Mouse (Mus musculus) midbrain, embryonic 15.5 days (tissue): ENCODE data around the gene Bcat1. TPM values are rescaled to one million over a fixed set of nuclear protein-coding genes. Genes with fewer than 3 reads are reported as not detected.

Source experiments
- ATAC-seq: fragments of 200-750 bp; cut with Nextera tagmentation; replicated peaks from 2 replicates; pipeline ENCODE4 v1.8.0; 2017; ENCODE audit warnings: moderate TSS enrichment
- H3K27ac ChIP-seq: fragments of 300-500 bp; sonication (generic); 2 replicates; pipeline ENCODE4 v1.5.1; 2015; ENCODE audit warnings: mild to moderate bottlenecking, inconsistent platforms
- H3K27me3 ChIP-seq: fragments of 300-500 bp; sonication (generic); replicated peaks from 2 replicates; pipeline ENCODE4 v1.6.1; 2015; ENCODE audit warnings: inconsistent platforms
- H3K36me3 ChIP-seq: fragments of 300-500 bp; sonication (generic); replicated peaks from 2 replicates; pipeline ENCODE4 v1.6.1; 2015; ENCODE audit warnings: inconsistent platforms
- H3K4me1 ChIP-seq: fragments of 300-500 bp; sonication (generic); 2 replicates; pipeline ENCODE4 v1.6.1; 2015; ENCODE audit warnings: inconsistent platforms
- H3K4me2 ChIP-seq: fragments of 300-500 bp; sonication (generic); 2 replicates; pipeline ENCODE4 v1.6.1; 2015; ENCODE audit warnings: inconsistent platforms, mild to moderate bottlenecking, moderate library complexity
- H3K4me3 ChIP-seq: fragments of 300-500 bp; sonication (generic); 2 replicates; pipeline ENCODE4 v1.5.1; 2015; ENCODE audit warnings: mild to moderate bottlenecking, inconsistent platforms
- H3K9ac ChIP-seq: fragments of 300-500 bp; sonication (generic); 2 replicates; pipeline ENCODE4 v1.6.1; 2015; ENCODE audit warnings: mild to moderate bottlenecking, inconsistent platforms
- H3K9me3 ChIP-seq: fragments of 300-500 bp; sonication (generic); 2 replicates; pipeline ENCODE4 v1.6.1; 2016; ENCODE audit warnings: inconsistent platforms
- whole genome bisulfite sequencing: fragments of 180-500 bp; shearing (Covaris S2); methylation state at CpG from one replicate; pipeline ENCODE4 v1.1.7; 2015; ENCODE audit warnings: mixed read lengths; 5-methylcytosine and 5-hydroxymethylcytosine counted together
- polyA plus RNA-seq: library from polyadenylated mRNA; unstranded; fragments of >200 nt; fragmentation: Nextera tagmentation; extraction: Ambion mirVana; gene quantifications from 2 replicates; pipeline ENCODE4 v1.2.1, GENCODE M21; 2015

Bcat1 gene
- polyA plus RNA-seq, 1 experiment from 2014 or later: 107 TPM

DNA sequence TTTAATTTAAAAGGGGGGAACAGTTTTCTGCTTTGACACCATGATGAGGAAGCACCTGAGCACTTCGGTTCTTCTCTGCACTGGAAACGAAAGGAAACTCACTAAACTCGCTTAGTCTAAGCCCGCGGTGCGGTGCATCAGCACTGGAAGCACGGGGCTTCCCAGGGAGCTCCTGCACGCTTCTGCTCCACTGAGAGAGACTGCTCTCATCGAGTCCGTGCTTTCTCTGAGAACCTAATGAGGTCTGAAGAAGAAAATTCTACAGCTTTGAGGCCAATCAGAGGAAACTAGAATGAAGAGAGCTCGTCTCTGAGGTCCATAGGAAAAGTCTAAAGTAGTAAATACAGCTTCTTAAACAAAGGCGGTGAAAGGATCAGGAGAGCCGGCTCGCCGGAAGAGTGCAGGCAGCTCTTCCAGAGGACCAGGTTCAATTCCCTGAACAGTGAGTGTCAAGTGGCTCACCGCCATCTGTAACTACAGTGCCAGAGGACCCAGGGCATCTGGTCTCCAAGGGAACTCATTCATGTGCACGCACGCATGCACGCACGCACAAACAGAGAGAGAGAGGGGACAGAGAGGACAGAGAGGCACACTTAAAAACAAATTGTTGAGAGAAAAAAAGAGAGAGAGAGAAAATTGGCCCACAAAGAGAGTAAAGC is 30.9 kb downstream of the Bcat1 start:
- WGBS: 52% methylated on average over 20 of the region's 20 CpGs
- no peaks in the 10 kb centered on the region for H3K9me3 ChIP-seq
- ATAC-seq: no peak
- no peaks in the 10 kb centered on the region for H3K36me3 ChIP-seq
- H3K9ac ChIP-seq: no peak overlapping the region
- H3K27ac ChIP-seq: peak overlapping the region; percentile 48
- H3K4me3 ChIP-seq: peak overlapping the region; percentile 78
- H3K27me3 ChIP-seq: no peaks in the 10 kb centered on the region
- H3K4me1 ChIP-seq: peaks cover 56% of the 10 kb centered on the region
- peak overlapping the region; percentile 94 for H3K4me2 ChIP-seq

DNA sequence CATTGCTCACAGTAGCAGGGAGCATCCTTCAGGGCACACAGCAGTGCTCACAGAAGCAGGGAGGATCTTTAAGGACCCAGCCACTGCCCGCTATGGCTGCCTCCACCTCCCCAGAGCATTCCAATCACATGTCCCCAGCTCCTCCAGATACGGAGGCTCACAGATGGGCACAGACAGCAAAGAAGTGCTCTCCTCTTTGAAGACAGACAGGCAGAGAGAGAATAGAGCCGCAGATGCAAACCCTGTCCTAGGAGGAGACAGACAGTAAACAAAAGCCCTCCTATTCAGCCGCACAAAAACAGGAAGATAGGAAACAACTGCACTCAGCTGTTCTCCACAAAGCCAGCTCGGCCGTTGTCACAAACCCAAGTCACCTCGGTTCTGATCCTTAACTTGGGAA is 35.3 kb downstream of the Bcat1 start:
- Histone ChIP-seq H3K4me2 (peak overlapping the region; percentile 13; the same call in 1 of the 2 replicates), H3K4me1 (peaks cover 35% of the 10 kb centered on the region), H3K9ac (no peak overlapping the region), H3K9me3 (no peaks in the 10 kb centered on the region), H3K36me3 (no peaks in the 10 kb centered on the region), H3K4me3 (no peak overlapping the region), H3K27me3 (no peaks in the 10 kb centered on the region), H3K27ac (no peak overlapping the region)
- WGBS: 23% methylated on average over 7 of the region's 7 CpGs
- no peak for ATAC-seq

DNA sequence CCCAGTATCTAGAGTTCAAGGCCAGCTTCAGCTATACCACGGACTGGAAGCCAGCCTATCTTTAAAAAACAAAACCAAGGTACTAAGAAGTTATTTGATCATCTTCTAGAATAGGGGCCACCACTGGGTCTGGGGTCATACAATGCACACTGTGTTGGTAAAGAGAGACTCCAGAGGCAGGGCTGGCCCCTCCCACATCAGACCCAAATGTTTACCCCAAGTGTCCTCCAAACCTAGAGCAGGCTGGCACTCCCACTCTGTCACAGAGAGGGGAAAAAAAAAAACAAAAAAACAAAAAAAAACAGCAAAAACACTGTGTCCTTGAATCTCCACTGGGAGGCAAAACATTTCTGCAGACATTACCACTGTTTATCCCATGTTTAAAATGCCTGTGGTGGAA is 38.4 kb downstream of the Bcat1 start:
- 90% methylated on average over 1 of the region's 1 CpGs for WGBS
- Histone ChIP-seq H3K4me2 (no peak overlapping the region), H3K4me1 (peaks cover 21% of the 10 kb centered on the region), H3K4me3 (no peak overlapping the region), H3K27me3 (no peaks in the 10 kb centered on the region), H3K9ac (no peak overlapping the region), H3K27ac (no peak overlapping the region), H3K36me3 (no peaks in the 10 kb centered on the region), H3K9me3 (no peaks in the 10 kb centered on the region)
- no peak for ATAC-seq

DNA sequence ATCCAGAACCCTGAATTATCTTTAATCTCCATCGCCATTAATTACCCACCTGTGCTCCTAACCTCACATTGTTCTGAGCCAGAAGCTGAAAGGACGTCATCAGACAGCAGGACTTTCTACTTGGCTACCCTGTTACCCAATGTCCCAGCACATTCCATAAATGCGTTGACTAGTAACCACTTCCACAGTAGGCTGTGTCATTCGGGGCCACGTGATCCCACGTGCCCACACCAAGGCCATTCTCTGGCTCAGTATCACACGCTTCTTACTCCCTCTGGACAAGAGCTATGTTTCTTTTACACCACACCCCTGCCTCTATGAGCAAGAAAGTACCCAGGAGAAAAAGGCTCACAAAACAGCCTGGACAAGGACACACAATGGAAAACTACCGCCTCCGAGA is 40.6 kb downstream of the Bcat1 start:
- Histone ChIP-seq H3K4me1 (peaks cover under 1% of the 10 kb centered on the region; the same call in 1 of the 2 replicates), H3K9me3 (no peaks in the 10 kb centered on the region), H3K27ac (no peak overlapping the region), H3K27me3 (no peaks in the 10 kb centered on the region), H3K36me3 (0 out of 2 replicates have a peak, but pooled peaks cover 3% of the 10 kb centered on the region), H3K9ac (no peak overlapping the region), H3K4me3 (no peak overlapping the region), H3K4me2 (no peak overlapping the region)
- ATAC-seq: no peak
- WGBS: 92% methylated on average over 9 of the region's 9 CpGs

DNA sequence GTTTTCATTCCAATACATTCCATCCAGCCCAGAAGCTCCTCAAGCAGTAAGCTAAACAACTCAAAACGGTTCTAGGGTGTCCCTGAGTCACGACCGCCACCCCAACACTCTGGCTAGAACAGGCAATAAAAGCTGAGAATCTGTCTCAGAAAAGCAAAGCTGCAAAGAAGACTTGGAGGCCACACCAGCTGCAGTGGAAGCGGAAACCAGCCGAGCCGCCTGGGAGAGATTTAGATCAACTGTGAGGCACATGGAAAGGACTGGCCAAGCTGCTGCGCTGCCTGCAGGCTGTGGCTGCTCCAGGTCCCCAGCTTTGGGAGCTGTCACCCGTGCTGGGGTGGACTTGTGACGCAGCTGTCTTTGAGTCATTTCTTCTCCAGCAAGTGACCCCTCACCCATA is 45.4 kb downstream of the Bcat1 start:
- Histone ChIP-seq H3K27me3 (no peaks in the 10 kb centered on the region), H3K9ac (no peak overlapping the region), H3K4me3 (no peak overlapping the region), H3K36me3 (peaks cover 14% of the 10 kb centered on the region), H3K9me3 (no peaks in the 10 kb centered on the region), H3K4me2 (no peak overlapping the region), H3K27ac (no peak overlapping the region), H3K4me1 (no peaks in the 10 kb centered on the region)
- no peak for ATAC-seq
- 90% methylated on average over 9 of the region's 9 CpGs for WGBS

DNA sequence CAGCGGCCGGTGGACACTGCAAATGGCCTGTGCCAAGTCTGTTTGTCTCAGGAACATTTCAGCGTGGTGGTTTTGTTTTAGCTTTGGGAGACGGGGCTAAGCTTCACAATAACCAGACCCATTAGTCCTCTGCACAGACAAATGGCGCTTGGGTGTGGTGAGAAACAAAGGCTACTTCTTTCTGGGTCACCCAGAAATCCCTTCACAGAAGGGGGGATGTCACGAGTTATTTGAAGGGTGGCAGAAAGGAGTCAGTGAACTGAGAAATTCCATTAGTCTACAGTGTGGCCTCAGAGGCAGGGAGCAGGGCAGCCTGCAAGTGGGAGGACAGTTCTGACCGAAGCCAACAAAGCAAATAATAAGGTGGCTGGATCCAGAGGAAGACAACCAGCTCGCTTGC is 52.0 kb downstream of the Bcat1 start:
- no peak for ATAC-seq
- peaks cover 18% of the 10 kb centered on the region for H3K36me3 ChIP-seq
- H3K4me1 ChIP-seq: 0 out of 2 replicates have a peak, but pooled peaks cover 4% of the 10 kb centered on the region
- H3K9me3 ChIP-seq: no peaks in the 10 kb centered on the region
- H3K27me3 ChIP-seq: no peaks in the 10 kb centered on the region
- H3K27ac ChIP-seq: no peak overlapping the region
- H3K9ac ChIP-seq: no peak overlapping the region
- no peak overlapping the region for H3K4me2 ChIP-seq
- WGBS: 32% methylated on average over 8 of the region's 8 CpGs
- no peak overlapping the region for H3K4me3 ChIP-seq

DNA sequence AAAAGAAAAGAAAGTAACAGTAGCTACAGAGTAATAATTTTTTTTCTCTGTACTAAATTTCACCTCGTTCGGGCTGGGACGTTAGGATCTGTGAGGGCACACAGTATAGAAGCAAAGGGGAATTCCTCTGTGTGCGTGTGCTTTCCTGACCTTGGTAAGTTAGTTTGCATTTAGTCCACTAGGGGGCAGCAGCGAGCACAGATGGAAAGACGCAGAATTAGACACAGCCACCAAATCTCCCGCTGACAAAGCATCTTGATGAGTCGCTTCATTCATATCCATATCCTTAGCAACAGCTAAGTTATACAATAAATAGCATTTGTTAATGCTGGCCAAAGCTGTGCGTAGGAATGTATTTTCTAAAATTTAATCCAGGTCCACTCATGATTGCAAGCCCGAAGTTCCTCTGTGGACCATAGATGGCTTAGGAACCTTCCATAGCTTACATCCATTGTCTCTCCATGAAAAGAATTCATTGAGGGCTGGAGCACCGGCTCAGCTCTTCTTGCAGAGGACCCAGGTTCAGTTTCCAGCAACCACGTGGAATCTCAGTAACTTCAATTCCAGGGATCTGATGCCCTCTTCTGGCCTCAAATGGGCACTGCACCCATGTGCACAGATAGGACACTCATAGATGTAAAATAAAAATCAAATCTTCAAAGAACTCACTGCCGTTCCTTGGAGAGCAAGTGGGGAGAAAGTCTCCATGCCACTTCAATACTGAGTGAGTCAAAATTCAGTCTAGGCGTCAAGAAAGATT is 52.8 kb downstream of the Bcat1 start:
- no peak overlapping the region for H3K4me3 ChIP-seq
- 0 out of 2 replicates have a peak, but pooled peaks cover 4% of the 10 kb centered on the region for H3K4me1 ChIP-seq
- H3K27ac ChIP-seq: no peak overlapping the region
- no peaks in the 10 kb centered on the region for H3K9me3 ChIP-seq
- no peak overlapping the region for H3K4me2 ChIP-seq
- no peak overlapping the region for H3K9ac ChIP-seq
- peaks cover 16% of the 10 kb centered on the region for H3K36me3 ChIP-seq
- WGBS: 77% methylated on average over 14 of the region's 14 CpGs
- H3K27me3 ChIP-seq: no peaks in the 10 kb centered on the region
- no peak for ATAC-seq

DNA sequence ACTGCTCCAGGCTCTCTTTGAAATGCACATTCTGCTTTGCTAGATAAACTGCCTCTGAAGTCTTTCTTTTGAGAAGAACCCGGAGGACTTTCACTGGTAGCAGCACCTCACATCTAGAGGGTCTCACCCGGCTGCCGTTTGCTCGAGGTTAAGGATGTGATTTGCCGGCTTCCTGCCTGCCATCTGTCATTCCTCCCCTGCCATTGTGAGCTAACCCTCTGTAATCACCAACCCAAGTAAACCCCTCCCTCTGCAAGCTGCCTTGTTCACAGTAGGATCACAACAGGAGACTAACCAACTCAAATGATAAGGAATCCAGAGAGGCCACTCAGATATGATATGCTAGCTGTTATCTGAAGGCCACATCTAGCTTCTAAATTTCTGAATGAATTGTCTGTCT is 53.6 kb downstream of the Bcat1 start:
- Histone ChIP-seq H3K9ac (no peak overlapping the region), H3K36me3 (peaks cover 16% of the 10 kb centered on the region), H3K4me1 (0 out of 2 replicates have a peak, but pooled peaks cover 4% of the 10 kb centered on the region), H3K4me2 (no peak overlapping the region), H3K27ac (no peak overlapping the region), H3K27me3 (no peaks in the 10 kb centered on the region), H3K4me3 (no peak overlapping the region), H3K9me3 (no peaks in the 10 kb centered on the region)
- ATAC-seq: no peak
- WGBS: 40% methylated on average over 5 of the region's 5 CpGs

DNA sequence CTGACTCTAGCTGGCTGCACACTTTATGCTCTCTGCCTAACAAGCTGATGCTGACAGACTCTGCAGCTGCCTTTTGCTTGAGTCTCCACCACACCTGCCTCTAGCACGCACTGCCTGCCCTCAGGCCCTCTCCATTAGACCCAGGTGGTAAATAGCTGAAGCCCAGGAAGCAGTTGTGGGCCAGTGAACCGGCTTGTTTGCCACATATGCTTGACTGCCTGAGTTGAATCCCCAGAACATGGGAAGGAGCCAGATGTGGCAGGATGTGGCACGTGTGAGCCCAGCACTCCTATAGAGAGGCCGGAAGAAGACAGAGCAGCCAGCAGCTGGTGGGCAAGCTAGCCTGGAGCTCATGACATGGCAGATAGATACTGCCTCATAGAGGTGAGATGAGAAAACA is 55.4 kb downstream of the Bcat1 start:
- 0 out of 2 replicates have a peak, but pooled peaks have one; percentile 18 for ATAC-seq
- no peaks in the 10 kb centered on the region for H3K9me3 ChIP-seq
- 84% methylated on average over 4 of the region's 4 CpGs for WGBS
- no peak overlapping the region for H3K4me3 ChIP-seq
- H3K27me3 ChIP-seq: no peaks in the 10 kb centered on the region
- H3K4me1 ChIP-seq: 0 out of 2 replicates have a peak, but pooled peaks cover 4% of the 10 kb centered on the region
- H3K4me2 ChIP-seq: no peak overlapping the region
- H3K9ac ChIP-seq: no peak overlapping the region
- peaks cover 16% of the 10 kb centered on the region for H3K36me3 ChIP-seq
- H3K27ac ChIP-seq: no peak overlapping the region

DNA sequence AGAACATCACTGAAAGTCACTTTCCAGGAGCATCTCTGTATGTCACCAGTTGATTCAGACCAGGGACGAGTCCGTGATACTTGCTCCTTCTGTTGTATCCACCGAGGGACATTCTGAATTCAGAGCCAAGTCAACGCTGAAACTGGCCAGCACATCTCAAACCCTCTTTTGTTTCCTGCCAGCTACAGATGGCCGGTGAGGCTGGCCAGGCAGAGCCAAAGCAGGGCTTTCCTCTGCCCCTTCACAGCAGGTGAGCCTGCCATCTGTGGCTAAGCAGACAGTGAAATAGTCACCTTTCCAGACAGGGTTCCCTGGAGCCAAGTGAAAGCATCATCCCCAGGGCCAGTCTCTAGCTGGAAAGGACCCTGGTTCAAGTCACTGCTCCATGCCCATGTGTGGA is 57.7 kb downstream of the Bcat1 start:
- H3K4me2 ChIP-seq: no peak overlapping the region
- peaks cover 19% of the 10 kb centered on the region for H3K36me3 ChIP-seq
- no peak overlapping the region for H3K27ac ChIP-seq
- WGBS: 79% methylated on average over 5 of the region's 5 CpGs
- no peak for ATAC-seq
- no peak overlapping the region for H3K4me3 ChIP-seq
- H3K9ac ChIP-seq: no peak overlapping the region
- H3K27me3 ChIP-seq: no peaks in the 10 kb centered on the region
- no peaks in the 10 kb centered on the region for H3K9me3 ChIP-seq
- 0 out of 2 replicates have a peak, but pooled peaks cover 4% of the 10 kb centered on the region for H3K4me1 ChIP-seq

DNA sequence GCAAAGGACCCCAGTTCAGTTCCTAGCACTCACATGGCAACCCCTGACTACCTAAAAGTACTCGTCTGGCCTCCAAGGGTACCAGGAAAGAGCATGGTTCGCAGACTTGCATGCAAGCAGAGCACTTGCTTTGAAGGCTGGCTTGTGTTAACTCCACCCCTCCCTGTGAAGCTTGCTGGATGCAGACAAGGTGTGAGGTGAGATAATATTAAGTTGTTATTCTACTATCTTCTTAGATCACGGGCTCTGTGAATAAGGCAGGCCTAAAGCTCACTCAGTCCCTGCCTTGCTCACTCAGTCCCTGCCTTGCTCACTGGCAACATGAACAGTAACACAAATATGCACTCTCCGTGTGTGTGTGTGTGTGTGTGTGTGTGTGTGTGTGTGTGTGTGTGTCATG is 58.5 kb downstream of the Bcat1 start:
- H3K27ac ChIP-seq: no peak overlapping the region
- H3K9ac ChIP-seq: no peak overlapping the region
- no peak for ATAC-seq
- no peak overlapping the region for H3K4me3 ChIP-seq
- H3K27me3 ChIP-seq: no peaks in the 10 kb centered on the region
- H3K4me1 ChIP-seq: 0 out of 2 replicates have a peak, but pooled peaks cover 4% of the 10 kb centered on the region
- H3K36me3 ChIP-seq: peaks cover 15% of the 10 kb centered on the region
- 91% methylated on average over 4 of the region's 4 CpGs for WGBS
- no peaks in the 10 kb centered on the region for H3K9me3 ChIP-seq
- H3K4me2 ChIP-seq: no peak overlapping the region

DNA sequence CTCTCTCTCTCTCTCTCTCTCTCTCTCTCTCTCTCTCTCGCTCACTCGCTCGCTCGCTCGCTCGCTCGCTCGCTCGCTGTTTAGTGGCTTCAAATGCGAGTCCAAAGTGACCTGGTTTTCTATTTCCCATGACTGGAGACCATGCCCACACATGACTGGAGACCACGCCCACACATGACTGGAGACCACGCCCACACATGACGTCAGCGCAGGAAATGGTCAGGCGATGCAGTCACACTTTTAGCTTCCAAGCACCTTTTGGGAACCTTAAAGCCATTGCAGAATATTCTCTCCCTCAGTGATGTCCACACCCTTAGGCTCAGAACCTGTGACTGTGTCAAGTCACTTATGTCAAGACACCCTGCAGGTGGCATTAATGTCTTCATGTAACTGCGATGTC is 59.3 kb downstream of the Bcat1 start:
- H3K36me3 ChIP-seq: peaks cover 15% of the 10 kb centered on the region
- H3K4me3 ChIP-seq: no peak overlapping the region
- no peaks in the 10 kb centered on the region for H3K27me3 ChIP-seq
- no peak overlapping the region for H3K9ac ChIP-seq
- no peaks in the 10 kb centered on the region for H3K9me3 ChIP-seq
- H3K4me2 ChIP-seq: no peak overlapping the region
- H3K4me1 ChIP-seq: no peaks in the 10 kb centered on the region
- no peak for ATAC-seq
- WGBS: 97% methylated on average over 16 of the region's 16 CpGs
- no peak overlapping the region for H3K27ac ChIP-seq
